Mouse (Mus musculus) heart, postnatal 0 days (tissue): Measurements from ENCODE around the gene Rasgef1b. TPM values are rescaled to one million over a fixed set of nuclear protein-coding genes. Genes with fewer than 3 reads are reported as not detected.

Experiments
- ATAC-seq: fragments of 200-750 bp; cut with Nextera tagmentation; 2 replicates; pipeline ENCODE4 v1.8.0; 2017; ENCODE audit warnings: low read depth, moderate number of reproducible peaks, moderate library complexity; ENCODE audit not compliant: insufficient read depth
- DNase-seq: peaks from one replicate; pipeline ENCODE4 v3.0.0-alpha.2; 2016; ENCODE audit warnings: low spot score
- H3K27ac ChIP-seq: fragments of 300-500 bp; sonication (generic); 2 replicates; pipeline ENCODE4 v1.5.1; 2014; ENCODE audit warnings: low read depth, mild to moderate bottlenecking
- H3K27me3 ChIP-seq: fragments of 300-500 bp; sonication (generic); 2 replicates; pipeline ENCODE4 v1.6.1; 2014; ENCODE audit warnings: low read length, mixed read lengths; ENCODE audit not compliant: control insufficient read depth, insufficient read depth
- H3K36me3 ChIP-seq: fragments of 300-500 bp; sonication (generic); replicated peaks from 2 replicates; pipeline ENCODE4 v1.6.1; 2014; ENCODE audit warnings: low read length, mixed read lengths; ENCODE audit not compliant: control insufficient read depth, insufficient read depth
- H3K4me1 ChIP-seq: fragments of 300-500 bp; sonication (generic); 2 replicates; pipeline ENCODE4 v1.6.1; 2014; ENCODE audit warnings: antibody characterized with exemption; ENCODE audit not compliant: control insufficient read depth, insufficient read depth
- H3K4me2 ChIP-seq: fragments of 300-500 bp; sonication (generic); 2 replicates; pipeline ENCODE4 v1.6.1; 2014; ENCODE audit warnings: low read depth, mild to moderate bottlenecking, low read length, moderate library complexity
- H3K4me3 ChIP-seq: fragments of 300-500 bp; sonication (generic); 2 replicates; pipeline ENCODE4 v1.5.1; 2014; ENCODE audit warnings: low read depth, low read length
- H3K9ac ChIP-seq: fragments of 300-500 bp; sonication (generic); replicated peaks from 2 replicates; pipeline ENCODE4 v1.6.1; 2014; ENCODE audit warnings: low read depth, low read length, mixed read lengths
- H3K9me3 ChIP-seq: fragments of 300-500 bp; sonication (generic); replicated peaks from 2 replicates; pipeline ENCODE4 v1.6.1; 2016; ENCODE audit warnings: low read length; ENCODE audit not compliant: control insufficient read depth
- CTCF ChIP-seq: IDR thresholded peaks from 2 replicates; pipeline ENCODE4 v1.5.1; 2016; ENCODE audit warnings: antibody characterized with exemption, control low read depth, low read depth
- EP300 ChIP-seq: IDR thresholded peaks from 2 replicates; pipeline ENCODE4 v1.6.1; 2016; ENCODE audit warnings: antibody characterized with exemption, low read depth
- WGBS: fragments of 180-500 bp; shearing (Covaris S2); extraction: QIAGEN DNeasy Blood & Tissue Kit; methylation state at CpG from one replicate; pipeline ENCODE4 v1.1.7; 2014; 5-methylcytosine and 5-hydroxymethylcytosine counted together
- polyA plus RNA-seq: library from polyadenylated mRNA; unstranded; fragments of >200 nt; fragmentation: Nextera tagmentation; extraction: Ambion mirVana; gene quantifications from 2 replicates; pipeline ENCODE4 v1.2.1, GENCODE M21; 2015
- total RNA-seq: library from RNA; depleted of rRNA; stranded (reverse); fragments of >200 nt; gene quantifications from 2 replicates; pipeline ENCODE4 v1.2.3, GENCODE M21; 2014; ENCODE audit warnings: low replicate concordance

The Rasgef1b gene
- total and polyA plus RNA-seq, 2 experiments from 2014 or later, result 19.0 to 29.8 TPM

GRCm38 (mm10) chr5:99432471-99432870, 296.4 kb downstream of the Rasgef1b start:
- ATAC-seq (no peak), DNase-seq (no peak)
- no peak overlapping the region for H3K4me3 ChIP-seq
- no peak overlapping the region for H3K4me2 ChIP-seq
- H3K27me3 ChIP-seq, result no peaks in the 10 kb centered on the region
- H3K36me3 ChIP-seq, result no peaks in the 10 kb centered on the region
- H3K27ac ChIP-seq, result no peak overlapping the region
- TF ChIP-seq EP300 (no peak), CTCF (no peak)
- H3K9ac ChIP-seq, result no peak overlapping the region
- H3K4me1 ChIP-seq, result 0 out of 2 replicates have a peak, but pooled peaks cover 5% of the 10 kb centered on the region
- no peaks in the 10 kb centered on the region for H3K9me3 ChIP-seq
- 85% methylated on average over 8 of the region's 8 CpGs for WGBS

GRCm38 (mm10) chr5:99429273-99429672, 299.6 kb downstream of the Rasgef1b start:
- Histone ChIP-seq H3K27me3 (no peaks in the 10 kb centered on the region), H3K9ac (no peak overlapping the region), H3K4me2 (no peak overlapping the region), H3K36me3 (no peaks in the 10 kb centered on the region), H3K9me3 (no peaks in the 10 kb centered on the region), H3K27ac (no peak overlapping the region), H3K4me1 (no peaks in the 10 kb centered on the region), H3K4me3 (no peak overlapping the region)
- no peak for DNase-seq
- TF ChIP-seq EP300, result no peak
- no peak for TF ChIP-seq CTCF
- 88% methylated on average over 8 of the region's 8 CpGs for WGBS
- no peak for ATAC-seq

- Histone ChIP-seq H3K4me2 (no peak overlapping the region), H3K9me3 (no peaks in the 10 kb centered on the region), H3K4me3 (no peak overlapping the region), H3K36me3 (no peaks in the 10 kb centered on the region), H3K9ac (no peak overlapping the region), H3K4me1 (no peaks in the 10 kb centered on the region), H3K27ac (no peak overlapping the region), H3K27me3 (no peaks in the 10 kb centered on the region)
- ATAC-seq, result no peak; the same call in 1 of the 2 replicates
- TF ChIP-seq CTCF, result no peak
- TF ChIP-seq EP300, result no peak
- DNase-seq, result peak; percentile 28
- WGBS, result 58% methylated on average over 5 of the region's 5 CpGs
Measured at GRCm38 (mm10) chr5:99428648-99429047, 300.2 kb downstream of the Rasgef1b start.

- Histone ChIP-seq H3K9ac (no peak overlapping the region), H3K4me1 (no peaks in the 10 kb centered on the region), H3K9me3 (no peaks in the 10 kb centered on the region), H3K4me2 (no peak overlapping the region), H3K27me3 (no peaks in the 10 kb centered on the region), H3K27ac (no peak overlapping the region), H3K4me3 (no peak overlapping the region), H3K36me3 (no peaks in the 10 kb centered on the region)
- WGBS, result 60% methylated on average over 5 of the region's 5 CpGs
- no peak for ATAC-seq
- no peak for DNase-seq
- TF ChIP-seq EP300 (no peak), CTCF (peak; percentile 35; the same call in 1 of the 2 replicates)
Measured at GRCm38 (mm10) chr5:99423271-99423670, 305.6 kb downstream of the Rasgef1b start.

GRCm38 (mm10) chr5:99422856-99423255, 306.0 kb downstream of the Rasgef1b start:
- 89% methylated on average over 4 of the region's 4 CpGs for WGBS
- ATAC-seq (no peak), DNase-seq (no peak)
- Histone ChIP-seq H3K4me3 (no peak overlapping the region), H3K4me2 (no peak overlapping the region), H3K9me3 (no peaks in the 10 kb centered on the region), H3K4me1 (no peaks in the 10 kb centered on the region), H3K27me3 (no peaks in the 10 kb centered on the region), H3K36me3 (no peaks in the 10 kb centered on the region), H3K9ac (no peak overlapping the region), H3K27ac (no peak overlapping the region)
- TF ChIP-seq CTCF, result no peak
- TF ChIP-seq EP300, result no peak

- no peaks in the 10 kb centered on the region for H3K27me3 ChIP-seq
- H3K9me3 ChIP-seq, result no peaks in the 10 kb centered on the region
- no peaks in the 10 kb centered on the region for H3K36me3 ChIP-seq
- no peaks in the 10 kb centered on the region for H3K4me1 ChIP-seq
- 83% methylated on average over 6 of the region's 6 CpGs for WGBS
- H3K27ac ChIP-seq, result no peak overlapping the region
- no peak overlapping the region for H3K9ac ChIP-seq
- H3K4me2 ChIP-seq, result no peak overlapping the region
- H3K4me3 ChIP-seq, result no peak overlapping the region
- DNase-seq, result no peak
- TF ChIP-seq EP300 (no peak), CTCF (no peak)
- ATAC-seq, result no peak
Measured at GRCm38 (mm10) chr5:99422092-99422491, 306.8 kb downstream of the Rasgef1b start.
